Mouse (Mus musculus) gastrocnemius, adult 8-10 months (tissue): ENCODE measurements around the gene Cenpv. TPM values are rescaled to one million over a fixed set of nuclear protein-coding genes. Genes with fewer than 3 reads are reported as not detected.
"Not testable (repeated sequence)": the region's sequence is repeated elsewhere in the genome, so short reads cannot be mapped to it uniquely, and the experiment has no call there.

Source experiments
- DNase-seq, 2 experiments: peaks; one replicate each; pipeline ENCODE4 v3.0.0; 2022; ENCODE audit warnings: low spot score in 2 of 2
- total RNA-seq, 4 experiments: library from RNA; stranded (reverse); gene quantifications; 2 replicates each; pipeline ENCODE4 v1.2.4; 2022

Gene Cenpv
- total RNA-seq, 4 experiments from 2014 or later, result 14.0 to 21.6 (median 17.8) TPM

GRCm38 (mm10) chr11:62509571-62509970 lies 29.5 kb downstream of the Cenpv start:
- no peak for DNase-seq

GRCm38 (mm10) chr11:62508816-62509215 lies 30.2 kb downstream of the Cenpv start:
- not testable (repeated sequence) for DNase-seq

GRCm38 (mm10) chr11:62508365-62508764 lies 30.7 kb downstream of the Cenpv start:
- not testable (repeated sequence) for DNase-seq

GRCm38 (mm10) chr11:62507683-62508082 lies 31.4 kb downstream of the Cenpv start:
- no peak for DNase-seq

DNA sequence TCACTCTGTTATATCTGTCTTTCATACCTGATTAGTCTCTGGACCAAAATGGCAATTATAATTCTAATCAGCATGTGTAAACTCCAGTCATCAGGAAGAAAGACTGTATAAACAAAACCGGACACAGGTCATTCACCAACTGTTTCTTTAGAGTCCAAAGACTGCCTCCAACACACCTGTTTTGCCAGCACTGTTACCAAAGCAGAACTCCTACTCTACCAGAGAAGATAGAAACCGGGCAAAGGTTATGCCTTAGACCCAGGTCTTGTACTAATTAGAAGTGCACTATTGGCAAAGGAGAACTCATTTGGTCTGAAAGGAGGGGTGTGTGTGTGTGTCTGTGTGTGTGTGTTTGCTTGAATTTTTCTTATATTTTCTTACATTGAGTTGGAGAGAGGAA lies 38.5 kb downstream of the Cenpv start:
- no peak for DNase-seq

- DNase-seq, result no peak
Observed at GRCm38 (mm10) chr11:62498802-62499201, 40.3 kb downstream of the Cenpv start.

GRCm38 (mm10) chr11:62497181-62497580 lies 41.9 kb downstream of the Cenpv start:
- no peak for DNase-seq

DNA sequence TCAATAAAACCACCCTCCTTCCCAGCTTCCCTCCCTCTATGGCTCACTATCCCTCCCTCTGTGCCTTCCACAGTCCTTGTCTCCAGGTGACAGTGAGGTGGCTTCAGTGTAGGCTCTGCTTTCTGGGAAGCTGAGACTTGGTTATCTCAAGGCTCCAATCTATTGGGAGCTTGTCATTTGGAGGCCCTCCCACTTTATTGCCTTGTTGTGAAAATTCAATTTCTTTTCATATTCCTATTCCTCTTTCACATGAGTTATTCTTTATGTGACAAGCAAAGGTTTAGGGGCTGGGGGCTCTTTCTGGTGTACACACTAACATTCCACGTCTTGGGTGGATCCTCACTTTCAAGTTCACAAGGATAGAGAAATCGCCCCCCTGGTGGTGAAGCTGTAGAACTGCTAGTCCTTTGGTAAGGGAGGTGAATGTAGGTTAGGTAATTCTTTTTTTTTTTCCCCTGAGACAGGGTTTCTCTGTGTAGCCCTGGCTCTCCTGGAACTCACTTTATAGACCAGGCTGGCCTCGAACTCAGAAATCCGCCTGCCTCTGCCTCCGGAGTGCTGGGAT lies 42.8 kb downstream of the Cenpv start:
- DNase-seq, result no peak

- peak; percentile 8 to 48 for DNase-seq
Observed at GRCm38 (mm10) chr11:62495276-62495801, 43.7 kb downstream of the Cenpv start.

DNA sequence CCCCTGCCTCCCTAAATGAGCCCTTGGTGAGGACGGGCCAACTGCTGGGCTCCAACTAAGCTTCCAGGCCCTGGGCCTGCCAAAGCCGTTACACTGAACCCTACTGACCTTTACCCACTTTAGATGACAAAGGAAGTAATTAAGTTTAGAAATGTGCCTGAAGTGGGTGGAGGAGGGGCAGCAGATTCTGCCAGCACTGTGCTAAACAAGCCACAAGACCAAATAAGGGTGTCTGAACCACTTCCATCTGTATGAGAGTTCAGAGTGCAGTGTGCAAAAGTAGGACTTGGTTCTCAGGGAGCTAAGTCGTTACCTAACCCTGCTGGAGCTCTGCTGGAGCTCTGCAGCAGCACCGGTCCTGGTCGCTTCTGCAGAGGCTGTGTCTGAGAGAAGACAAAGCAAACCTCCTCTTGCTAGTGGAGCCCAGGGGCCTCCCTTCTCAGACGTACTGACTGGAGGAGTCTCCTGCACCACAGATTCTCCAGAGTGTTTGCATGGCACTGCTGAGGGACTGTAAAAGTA lies 44.2 kb downstream of the Cenpv start:
- DNase-seq, result peak; percentile 14 to 19

DNA sequence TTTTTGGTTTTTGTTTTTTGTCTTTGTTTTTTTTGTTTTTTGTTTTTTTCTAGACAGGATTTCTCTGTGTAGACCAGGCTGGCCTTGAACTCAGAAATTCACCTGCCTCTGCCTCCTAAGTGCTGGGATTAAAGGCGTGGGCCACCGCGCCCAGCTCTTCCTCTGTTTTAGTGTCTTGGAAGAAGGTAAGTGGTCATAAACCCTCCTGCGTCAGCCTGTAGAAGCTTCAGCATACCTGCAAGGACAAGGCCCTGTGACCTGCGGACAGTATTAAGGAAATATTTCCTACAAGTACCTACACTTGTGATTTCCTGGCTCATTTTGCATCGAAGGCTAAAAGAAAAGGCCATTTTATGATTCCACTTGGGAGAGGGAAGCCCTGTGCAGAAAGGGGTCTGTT lies 45.4 kb downstream of the Cenpv start:
- no peak for DNase-seq

GRCm38 (mm10) chr11:62487540-62488350 lies 51.3 kb downstream of the Cenpv start:
- DNase-seq, result no peak

DNA sequence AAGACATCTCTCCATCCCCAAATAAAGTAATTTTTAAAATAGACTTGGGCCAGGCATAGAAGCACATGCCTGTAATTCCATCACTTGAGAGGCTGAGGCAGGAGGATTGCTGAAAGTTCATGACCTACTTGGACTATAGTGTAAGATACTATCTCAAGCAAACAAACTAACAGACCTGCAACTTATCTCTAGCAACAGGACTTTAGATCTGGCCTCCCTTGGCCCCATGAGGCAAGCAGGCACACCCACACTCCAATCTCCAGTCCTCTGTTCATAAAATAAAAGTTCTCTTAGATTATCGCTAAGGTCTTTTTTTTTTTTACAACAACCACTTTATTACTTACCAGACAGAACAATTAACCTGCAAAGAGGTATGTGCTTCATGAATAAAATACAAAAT lies 52.1 kb downstream of the Cenpv start:
- no peak for DNase-seq

GRCm38 (mm10) chr11:62479581-62479980 lies 59.5 kb downstream of the Cenpv start:
- DNase-seq, result no peak

- no peak for DNase-seq
Observed at GRCm38 (mm10) chr11:62478931-62479330, 60.1 kb downstream of the Cenpv start.

- DNase-seq, result no peak
Observed at GRCm38 (mm10) chr11:62476156-62476555, 62.9 kb downstream of the Cenpv start.

Other genes starting within 250 kb of the Cenpv start
- gene Pigl, start 80.8 kb downstream of the Cenpv start, total RNA-seq, result 1 to 10 TPM; 1.6 to 1.9 (median 1.8) TPM
- 100 to 1,000 TPM; 114 to 145 (median 126) TPM for gene Ncor1, start 80.7 kb downstream of the Cenpv start, total RNA-seq
- 100 to 1,000 TPM; 864 to 966 (median 933) TPM for gene Ubb, start 11.9 kb upstream of the Cenpv start, total RNA-seq
- 1 to 10 TPM in 2 of 4 experiments, under 1 TPM in 2; 0.46 to 1.3 (median 0.95) TPM for gene Trpv2, start 35.2 kb upstream of the Cenpv start, total RNA-seq
- 1 to 10 TPM; 2.7 to 4.6 (median 3.0) TPM for gene Lrrc75a, start 109.3 kb upstream of the Cenpv start, total RNA-seq
- 1 to 10 TPM; 5.3 to 7.2 (median 6.5) TPM for gene Mmgt2, start 109.4 kb upstream of the Cenpv start, total RNA-seq
- 1 to 10 TPM in 1 of 4 experiments, under 1 TPM in 3; 0.48 to 1.4 (median 0.73) TPM for gene Zfp287, start 192.6 kb upstream of the Cenpv start, total RNA-seq
- gene Gm10428, start 213.8 kb upstream of the Cenpv start, total RNA-seq, result not detected